Mouse (Mus musculus) forebrain, postnatal 0 days (tissue): ENCODE measurements around the gene Kcnk18. TPM values are rescaled to one million over a fixed set of nuclear protein-coding genes. Genes with fewer than 3 reads are reported as not detected.

Experiments used
- ATAC-seq: fragments of 200-750 bp; cut with Nextera tagmentation; 2 replicates; pipeline ENCODE4 v1.8.0; 2017; ENCODE audit warnings: mild to moderate bottlenecking, moderate library complexity
- DNase-seq: peaks from one replicate; pipeline ENCODE4 v3.0.0-alpha.2; 2015
- H3K27ac ChIP-seq: fragments of 300-500 bp; sonication (generic); 2 replicates; pipeline ENCODE4 v1.5.1; 2014; ENCODE audit warnings: low read depth, mild to moderate bottlenecking, antibody characterized with exemption, low read length, moderate library complexity, mixed read lengths
- H3K27me3 ChIP-seq: fragments of 300-500 bp; sonication (generic); 2 replicates; pipeline ENCODE4 v1.6.1; 2014; ENCODE audit warnings: mild to moderate bottlenecking, low read length, mixed read lengths; ENCODE audit not compliant: insufficient read depth
- H3K36me3 ChIP-seq: fragments of 300-500 bp; sonication (generic); 2 replicates; pipeline ENCODE4 v1.6.1; 2014; ENCODE audit warnings: mild to moderate bottlenecking, moderate library complexity; ENCODE audit not compliant: insufficient read depth
- H3K4me1 ChIP-seq: fragments of 300-500 bp; sonication (generic); 2 replicates; pipeline ENCODE4 v1.6.1; 2014; ENCODE audit warnings: antibody characterized with exemption; ENCODE audit not compliant: insufficient read depth
- H3K4me2 ChIP-seq: fragments of 300-500 bp; sonication (generic); 2 replicates; pipeline ENCODE4 v1.6.1; 2014; ENCODE audit warnings: low read depth, mild to moderate bottlenecking, moderate library complexity
- H3K4me3 ChIP-seq: fragments of 300-500 bp; sonication (generic); 2 replicates; pipeline ENCODE4 v1.5.1; 2014; ENCODE audit warnings: low read depth, low read length, mixed read lengths
- H3K9ac ChIP-seq: fragments of 300-500 bp; sonication (generic); 2 replicates; pipeline ENCODE4 v1.6.1; 2014; ENCODE audit warnings: mild to moderate bottlenecking
- H3K9me3 ChIP-seq: fragments of 300-500 bp; sonication (generic); 2 replicates; pipeline ENCODE4 v1.6.1; 2016; ENCODE audit warnings: low read length
- CTCF ChIP-seq: sonication (generic); IDR thresholded peaks from 2 replicates; pipeline ENCODE4 v1.5.1; 2016; ENCODE audit warnings: antibody characterized with exemption, control low read depth, low read depth
- WGBS: fragments of 180-500 bp; shearing (Covaris S2); extraction: QIAGEN DNeasy Blood & Tissue Kit; methylation state at CpG from one replicate; pipeline ENCODE4 v1.1.7; 2014; 5-methylcytosine and 5-hydroxymethylcytosine counted together
- polyA plus RNA-seq: library from polyadenylated mRNA; unstranded; fragments of >200 nt; fragmentation: Nextera tagmentation; extraction: Ambion mirVana; gene quantifications from 2 replicates; pipeline ENCODE4 v1.2.1, GENCODE M21; 2015
- total RNA-seq: library from RNA; depleted of rRNA; stranded (reverse); fragments of >200 nt; gene quantifications from 2 replicates; pipeline ENCODE4 v1.2.3, GENCODE M21; 2014

Kcnk18 gene
- total and polyA plus RNA-seq, 2 experiments from 2014 or later = 0.08 TPM; not detected in 1

DNA sequence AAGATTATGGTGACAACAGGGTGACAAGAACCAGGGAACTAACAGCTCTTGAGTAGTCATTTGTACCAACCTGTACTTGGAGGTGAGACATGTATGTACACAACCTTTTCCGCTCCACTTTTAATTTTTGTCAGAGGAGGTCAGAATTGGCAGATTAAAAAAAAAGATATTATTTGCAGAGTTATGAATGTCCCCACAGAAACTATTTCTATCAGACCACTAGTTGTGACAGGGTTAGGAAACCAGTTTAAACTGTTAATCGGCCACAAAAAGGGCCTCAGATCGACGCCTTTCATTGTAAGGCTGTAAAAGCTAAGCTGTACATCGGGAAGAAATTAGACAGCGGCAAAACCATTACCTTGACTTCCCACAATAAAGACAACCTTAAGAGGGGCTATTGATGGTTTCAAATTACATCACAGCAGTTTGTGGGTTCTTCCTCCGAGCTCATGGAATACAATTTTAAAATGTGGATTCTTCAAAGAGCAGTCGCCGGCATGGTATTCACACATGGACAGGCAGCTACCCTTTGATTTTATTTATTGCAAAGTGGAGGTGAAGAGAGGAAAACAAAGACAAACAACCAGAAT is 23.7 kb upstream of the Kcnk18 start:
- H3K4me3 ChIP-seq = no peak overlapping the region
- H3K27ac ChIP-seq = no peak overlapping the region
- TF ChIP-seq CTCF = no peak
- no peak overlapping the region for H3K9ac ChIP-seq
- ATAC-seq (no peak), DNase-seq (peak; percentile 37)
- 21% methylated on average over 9 of the region's 9 CpGs for WGBS
- no peak overlapping the region for H3K4me2 ChIP-seq
- H3K9me3 ChIP-seq = no peaks in the 10 kb centered on the region
- H3K36me3 ChIP-seq = no peaks in the 10 kb centered on the region
- peaks cover 58% of the 10 kb centered on the region for H3K27me3 ChIP-seq
- no peaks in the 10 kb centered on the region for H3K4me1 ChIP-seq

- no peaks in the 10 kb centered on the region for H3K36me3 ChIP-seq
- H3K27ac ChIP-seq = no peak overlapping the region
- ATAC-seq (peak; percentile 93), DNase-seq (peak; percentile 75)
- whole genome bisulfite sequencing = 7% methylated on average over 15 of the region's 15 CpGs
- no peak overlapping the region for H3K4me3 ChIP-seq
- H3K9me3 ChIP-seq = no peaks in the 10 kb centered on the region
- no peaks in the 10 kb centered on the region for H3K4me1 ChIP-seq
- H3K27me3 ChIP-seq = peaks cover 48% of the 10 kb centered on the region
- TF ChIP-seq CTCF = peak; percentile 85
- no peak overlapping the region for H3K9ac ChIP-seq
- H3K4me2 ChIP-seq = no peak overlapping the region
These were observed 22.8 kb upstream of the Kcnk18 start for GRCm38 (mm10) chr19:59196111-59196666.

DNA sequence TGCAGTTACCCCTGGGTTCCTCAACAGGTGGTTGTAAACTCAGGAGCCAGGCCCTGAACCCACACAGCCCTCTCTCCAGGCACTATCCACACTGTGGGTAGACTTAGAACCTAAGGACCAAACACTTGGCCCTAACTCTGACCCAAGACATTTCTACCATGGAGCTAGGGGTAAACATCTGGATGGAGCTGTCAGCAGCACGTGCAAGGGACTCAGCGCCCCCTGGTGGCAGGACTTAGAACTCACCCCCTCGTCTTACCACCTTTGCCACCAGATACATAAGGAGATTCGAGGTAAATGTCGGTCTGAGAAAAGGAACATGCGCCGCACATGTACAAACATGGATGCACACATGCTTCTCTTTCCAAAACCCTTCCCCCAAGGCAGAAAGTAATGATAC is 20.9 kb upstream of the Kcnk18 start:
- Histone ChIP-seq H3K36me3 (no peaks in the 10 kb centered on the region), H3K4me3 (no peak overlapping the region), H3K4me2 (no peak overlapping the region), H3K4me1 (no peaks in the 10 kb centered on the region), H3K9ac (no peak overlapping the region), H3K27ac (no peak overlapping the region), H3K27me3 (peaks cover 40% of the 10 kb centered on the region), H3K9me3 (no peaks in the 10 kb centered on the region)
- DNase-seq (no peak), ATAC-seq (no peak)
- TF ChIP-seq CTCF = peak; percentile 63
- 45% methylated on average over 7 of the region's 7 CpGs for WGBS

GRCm38 (mm10) chr19:59208475-59208874 is 10.5 kb upstream of the Kcnk18 start:
- TF ChIP-seq CTCF = peak; percentile 94
- 33% methylated on average over 5 of the region's 5 CpGs for WGBS
- no peak overlapping the region for H3K9ac ChIP-seq
- H3K36me3 ChIP-seq = no peaks in the 10 kb centered on the region
- no peaks in the 10 kb centered on the region for H3K4me1 ChIP-seq
- ATAC-seq = peak; percentile 69
- H3K9me3 ChIP-seq = no peaks in the 10 kb centered on the region
- DNase-seq = peak; percentile 94
- no peak overlapping the region for H3K4me3 ChIP-seq
- H3K27me3 ChIP-seq = no peaks in the 10 kb centered on the region; the same call in 1 of the 2 replicates
- H3K4me2 ChIP-seq = no peak overlapping the region
- H3K27ac ChIP-seq = no peak overlapping the region

DNA sequence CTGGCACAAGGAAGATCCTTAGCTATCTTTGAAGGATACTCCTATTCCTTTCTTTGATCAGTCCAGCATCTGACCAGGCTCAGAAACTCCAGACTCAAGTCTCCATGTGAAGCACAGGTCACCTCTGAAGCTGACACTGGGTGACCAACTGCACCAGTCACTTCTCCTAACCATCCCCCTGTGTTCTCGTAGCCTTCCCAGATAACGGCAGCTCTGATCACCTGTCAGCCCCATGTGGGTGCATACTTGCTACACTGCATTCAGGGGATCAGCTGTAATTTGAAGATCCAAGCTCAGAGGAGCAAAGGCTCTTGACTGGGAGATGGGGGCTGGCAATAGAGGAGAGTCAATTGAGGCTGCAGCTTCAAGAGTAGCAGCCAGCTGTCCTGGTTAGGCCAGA is 10.0 kb upstream of the Kcnk18 start:
- no peak for ATAC-seq
- H3K36me3 ChIP-seq = no peaks in the 10 kb centered on the region
- no peak overlapping the region for H3K4me2 ChIP-seq
- no peaks in the 10 kb centered on the region for H3K27me3 ChIP-seq
- H3K4me1 ChIP-seq = no peaks in the 10 kb centered on the region
- H3K4me3 ChIP-seq = no peak overlapping the region
- no peak for TF ChIP-seq CTCF
- WGBS = 77% methylated on average over 2 of the region's 2 CpGs
- DNase-seq = no peak
- H3K27ac ChIP-seq = no peak overlapping the region
- H3K9ac ChIP-seq = no peak overlapping the region
- H3K9me3 ChIP-seq = no peaks in the 10 kb centered on the region

DNA sequence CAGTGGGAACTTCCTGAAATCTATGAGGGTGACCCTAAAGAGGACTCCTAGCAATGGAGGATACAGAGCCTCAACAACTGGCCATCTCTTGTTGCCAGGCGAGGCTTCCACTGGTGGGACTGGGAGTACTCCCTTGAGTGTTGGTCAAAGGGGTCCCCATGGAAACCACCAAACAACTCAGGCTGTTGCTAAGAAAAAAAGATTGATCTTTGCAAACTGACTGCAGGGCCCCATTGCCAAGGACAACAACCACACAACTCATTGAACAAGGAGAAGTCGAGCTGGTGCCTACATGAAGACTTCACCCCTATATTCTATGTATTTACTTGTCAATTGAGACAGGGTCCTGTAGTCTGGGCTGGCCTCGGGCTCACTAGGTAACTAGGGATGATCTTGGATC is 2.1 kb upstream of the Kcnk18 start:
- Histone ChIP-seq H3K4me1 (no peaks in the 10 kb centered on the region), H3K36me3 (no peaks in the 10 kb centered on the region), H3K4me3 (no peak overlapping the region), H3K27ac (no peak overlapping the region), H3K27me3 (no peaks in the 10 kb centered on the region), H3K4me2 (no peak overlapping the region), H3K9ac (no peak overlapping the region), H3K9me3 (no peaks in the 10 kb centered on the region)
- DNase-seq = no peak
- no peak for ATAC-seq
- no peak for TF ChIP-seq CTCF
- 79% methylated on average over 3 of the region's 3 CpGs for WGBS

- H3K9me3 ChIP-seq = no peaks in the 10 kb centered on the region
- H3K4me1 ChIP-seq = no peaks in the 10 kb centered on the region
- no peaks in the 10 kb centered on the region for H3K36me3 ChIP-seq
- H3K4me3 ChIP-seq = no peak overlapping the region
- no peaks in the 10 kb centered on the region for H3K27me3 ChIP-seq
- ATAC-seq (no peak), DNase-seq (no peak)
- 62% methylated on average over 3 of the region's 3 CpGs for WGBS
- no peak overlapping the region for H3K9ac ChIP-seq
- no peak overlapping the region for H3K4me2 ChIP-seq
- no peak overlapping the region for H3K27ac ChIP-seq
- TF ChIP-seq CTCF = no peak
These were observed 2.1 kb downstream of the Kcnk18 start for GRCm38 (mm10) chr19:59221131-59221530.
